Mouse (Mus musculus): ENCODE data around the gene Itgal.
"Not testable (repeated sequence)": the region's sequence is repeated elsewhere in the genome, so short reads cannot be mapped to it uniquely, and the experiment has no call there.

Itgal gene

DNA sequence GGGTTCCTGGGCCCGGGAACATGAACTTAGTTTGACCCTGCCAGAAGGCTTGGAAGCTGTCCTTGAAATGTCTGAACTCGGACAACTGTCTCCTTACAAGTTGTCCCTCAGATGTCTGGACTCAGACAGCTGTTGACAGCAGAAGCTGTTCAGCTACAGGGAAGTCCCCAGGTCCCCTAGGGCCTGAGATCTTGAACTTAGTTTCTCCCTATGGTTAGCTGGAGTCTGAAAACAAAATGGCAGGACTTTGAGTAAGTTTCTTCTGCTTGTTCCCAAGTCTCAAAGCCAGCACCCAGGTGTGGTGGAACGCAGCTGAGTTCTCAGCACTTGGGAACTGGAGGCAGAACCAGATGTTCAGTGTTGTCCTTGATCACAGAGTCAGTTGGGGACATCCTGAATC, 16.0 kb upstream of the Itgal start:
- DNase-seq = no peak

GRCm38 (mm10) chr7:127281114-127281513, 14.9 kb upstream of the Itgal start:
- no peak for DNase-seq

DNA sequence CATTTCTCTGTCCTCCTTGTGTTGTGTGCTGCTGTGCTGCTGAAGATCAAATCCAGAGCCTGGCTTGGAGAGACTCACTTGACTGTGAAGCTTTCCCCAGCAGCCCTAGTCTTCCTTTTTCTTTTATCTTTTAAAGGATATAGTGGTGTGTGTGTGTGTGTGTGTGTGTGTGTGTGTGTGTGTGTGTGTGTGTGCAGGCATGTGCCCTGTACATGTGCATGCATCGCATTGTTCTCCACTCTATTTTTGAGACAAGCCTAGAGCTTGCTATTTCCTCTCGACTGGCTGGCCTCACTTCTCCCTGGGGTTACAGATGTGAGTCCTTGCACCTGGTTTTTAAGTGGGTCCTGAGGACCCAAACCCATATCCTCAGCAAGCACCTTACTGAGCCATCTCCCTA, 13.9 kb upstream of the Itgal start:
- DNase-seq = no peak

- no peak for DNase-seq
These were observed 10.9 kb upstream of the Itgal start for GRCm38 (mm10) chr7:127285154-127285553.

DNA sequence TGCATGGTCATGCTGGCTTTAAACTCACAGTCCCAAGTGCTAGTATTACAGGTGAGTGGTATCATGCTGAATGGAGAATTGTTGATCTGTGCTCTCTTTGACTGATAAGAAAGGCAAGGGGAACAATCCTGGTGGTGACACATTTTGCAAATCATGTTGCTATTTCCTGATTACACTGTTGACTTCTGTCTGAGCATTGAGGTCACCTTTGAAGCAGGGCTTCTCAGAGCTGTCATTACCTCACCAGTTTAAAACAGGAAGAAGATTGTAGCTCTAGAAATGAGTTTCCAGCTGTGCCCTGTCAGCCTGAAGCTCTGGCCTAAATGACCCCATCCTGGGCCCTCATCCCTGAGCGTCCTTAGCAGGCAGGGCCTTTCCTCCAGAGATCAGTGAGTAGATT, 8.1 kb upstream of the Itgal start:
- no peak for DNase-seq

- no peak for DNase-seq
These were observed 6.8 kb upstream of the Itgal start for GRCm38 (mm10) chr7:127289306-127289705.

DNA sequence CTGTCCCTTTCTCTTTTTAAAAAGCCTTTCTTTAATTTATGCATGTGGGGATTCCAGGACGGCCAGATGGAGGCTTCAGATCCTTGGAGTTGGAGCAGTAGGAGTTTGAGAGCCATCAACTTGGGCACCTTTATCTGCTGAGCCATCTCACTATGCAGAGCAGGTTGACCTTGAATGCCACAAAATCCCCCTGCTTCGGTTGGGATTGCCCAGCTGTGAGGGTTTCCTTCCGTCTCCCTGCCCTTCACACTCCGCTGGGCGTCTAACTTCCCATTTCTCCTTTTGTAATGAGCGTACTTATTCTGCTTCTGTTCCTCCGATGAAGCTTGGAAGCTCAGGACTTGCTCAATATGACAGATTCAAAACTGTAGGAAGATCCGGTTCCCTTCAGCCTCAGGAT, 5.9 kb upstream of the Itgal start:
- no peak for DNase-seq

DNA sequence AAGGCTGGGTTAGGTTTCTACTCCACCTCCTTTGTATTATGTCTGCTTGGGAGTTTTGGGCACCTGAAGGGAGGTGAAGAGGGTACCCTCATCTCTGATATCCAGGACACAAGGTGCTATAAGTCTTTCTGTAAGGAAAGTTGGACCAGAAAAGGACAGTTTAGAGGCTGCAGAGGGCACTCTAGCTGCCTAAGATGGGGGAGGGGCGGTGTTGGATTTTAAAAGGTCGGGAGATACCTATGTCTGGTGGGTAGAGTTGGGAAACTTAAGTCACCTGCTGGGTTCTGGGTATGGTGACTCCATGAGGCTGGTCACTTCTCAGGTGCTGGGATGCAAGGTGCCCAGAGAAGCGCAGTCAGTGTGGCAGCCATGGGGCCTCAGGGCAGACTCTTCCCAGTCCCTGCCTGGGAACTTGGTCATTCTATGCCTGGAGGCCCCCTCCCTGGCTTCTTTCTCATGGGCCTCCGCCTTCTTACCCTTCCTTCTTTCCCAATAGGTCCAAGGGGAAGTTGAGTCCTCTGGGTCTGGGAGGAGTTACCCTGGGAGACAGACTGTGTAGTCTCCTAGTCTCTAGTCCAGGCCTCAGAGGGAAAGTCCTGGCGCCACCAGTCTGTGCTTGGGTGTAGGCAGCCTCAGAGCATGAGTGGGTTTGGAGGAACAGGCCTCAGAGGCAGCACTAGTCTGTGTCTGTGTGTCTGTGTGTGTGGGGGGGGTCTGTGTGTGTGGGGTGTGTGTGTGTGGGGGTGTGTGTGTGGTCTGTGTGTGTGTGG, 911 bp downstream of the Itgal start:
- DNase-seq = no peak

DNA sequence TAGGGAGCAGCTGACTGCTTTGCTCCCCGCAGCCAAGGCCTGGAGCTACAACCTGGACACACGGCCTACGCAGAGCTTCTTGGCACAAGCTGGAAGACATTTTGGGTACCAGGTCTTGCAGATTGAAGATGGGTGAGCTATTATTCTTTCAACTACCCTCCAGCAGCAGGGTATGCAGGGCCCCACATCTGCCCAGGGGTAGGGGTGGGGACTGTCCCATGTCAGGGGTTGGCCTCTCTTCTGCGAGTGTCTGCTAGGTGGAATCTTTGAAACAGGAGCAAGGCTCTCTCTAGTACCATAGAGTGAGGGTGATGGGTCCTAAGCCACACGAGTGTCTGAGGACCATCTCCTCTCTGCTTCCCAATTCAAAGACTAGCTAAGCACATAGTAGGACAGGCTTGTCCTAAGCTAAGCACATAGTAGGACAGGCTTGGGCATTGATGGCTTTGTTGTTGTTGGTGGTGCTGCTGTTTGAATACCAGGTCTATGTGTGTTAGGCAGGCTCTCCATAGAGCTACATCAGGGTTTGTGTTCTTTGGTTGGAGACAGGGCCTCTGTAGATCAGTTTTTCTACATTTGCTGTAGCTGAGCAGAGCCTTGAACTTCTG, 1.6 kb downstream of the Itgal start:
- no peak for DNase-seq

DNA sequence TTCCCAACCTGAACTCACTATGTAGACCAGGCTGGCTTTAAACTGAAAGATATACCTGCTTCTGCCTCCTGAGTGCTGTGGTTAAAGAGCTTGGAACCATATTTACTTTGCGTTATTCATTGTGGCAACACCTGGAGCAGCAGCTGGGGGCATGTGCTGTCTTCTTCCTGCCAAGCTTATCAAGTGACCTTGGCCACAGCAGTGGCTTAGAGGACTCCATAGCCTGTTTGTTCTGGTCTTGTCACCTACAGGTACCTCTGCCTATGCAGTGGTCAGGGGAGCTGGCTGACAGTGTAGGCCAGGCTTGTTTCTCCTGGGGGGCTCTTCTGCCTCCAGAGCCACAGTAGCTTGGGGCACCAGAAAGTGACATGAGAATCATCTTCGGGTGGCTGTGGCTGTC, 12.4 kb downstream of the Itgal start:
- no peak for DNase-seq

DNA sequence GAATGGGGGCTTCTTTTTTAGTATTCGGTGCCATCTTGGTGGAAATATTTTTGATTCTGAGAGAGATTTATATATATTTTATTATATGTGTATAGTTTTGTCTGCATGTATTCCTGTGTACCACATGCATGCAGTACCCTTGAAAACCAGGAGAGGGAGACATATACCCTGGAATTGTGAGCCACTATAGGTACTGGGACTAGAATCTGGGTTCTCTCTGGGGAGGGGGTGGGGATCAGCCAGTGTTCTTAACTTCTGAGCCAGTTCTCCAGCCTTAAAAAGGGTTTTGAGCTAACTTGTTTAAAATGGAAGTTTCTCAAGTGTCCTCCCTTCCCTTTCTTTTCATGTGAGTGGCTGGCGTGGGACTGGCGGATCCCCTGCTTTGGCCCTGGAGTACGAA, 12.8 kb downstream of the Itgal start:
- DNase-seq = peak; percentile 84 to 85

- no peak for DNase-seq
These were observed 13.9 kb downstream of the Itgal start for GRCm38 (mm10) chr7:127309951-127310350.

DNA sequence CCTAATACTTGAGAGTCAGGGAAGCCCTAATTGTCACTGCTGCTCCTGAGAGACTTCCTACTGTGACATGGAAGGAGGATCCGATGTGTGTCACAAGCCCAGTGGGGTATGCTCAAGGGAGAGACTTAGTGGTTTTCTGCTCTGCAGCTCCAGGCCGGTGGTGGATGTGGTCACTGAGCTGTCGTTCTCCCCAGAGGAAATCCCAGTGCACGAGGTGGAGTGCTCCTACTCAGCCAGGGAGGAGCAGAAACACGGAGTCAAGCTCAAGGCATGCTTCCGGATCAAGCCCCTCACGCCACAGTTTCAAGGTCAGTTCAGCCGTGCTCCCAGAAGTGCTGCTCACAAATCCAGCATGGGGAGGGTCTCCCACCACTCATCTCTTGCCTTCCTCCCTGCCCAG, 17.9 kb downstream of the Itgal start:
- no peak for DNase-seq

- DNase-seq = no peak
These were observed 25.0 kb downstream of the Itgal start for GRCm38 (mm10) chr7:127321106-127321505.

GRCm38 (mm10) chr7:127322085-127322484, 26.0 kb downstream of the Itgal start:
- peak; percentile 59 to 85 for DNase-seq

DNA sequence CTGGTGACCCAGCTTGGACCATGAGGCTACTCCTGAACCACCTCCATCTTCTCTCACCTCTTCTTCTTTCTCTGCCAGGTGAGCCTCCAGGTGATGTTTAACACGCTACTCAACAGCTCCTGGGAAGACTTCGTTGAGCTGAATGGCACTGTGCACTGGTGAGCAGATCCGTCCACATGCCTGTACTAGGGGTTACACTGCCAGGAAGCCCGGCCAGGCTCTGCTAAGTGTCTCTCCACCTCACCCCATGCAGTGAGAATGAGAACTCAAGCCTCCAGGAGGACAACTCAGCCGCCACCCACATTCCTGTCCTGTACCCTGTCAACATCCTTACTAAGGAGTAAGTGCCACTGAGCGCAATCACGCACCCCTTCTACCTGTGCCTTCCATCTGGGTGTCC, 28.9 kb downstream of the Itgal start:
- no peak for DNase-seq

DNA sequence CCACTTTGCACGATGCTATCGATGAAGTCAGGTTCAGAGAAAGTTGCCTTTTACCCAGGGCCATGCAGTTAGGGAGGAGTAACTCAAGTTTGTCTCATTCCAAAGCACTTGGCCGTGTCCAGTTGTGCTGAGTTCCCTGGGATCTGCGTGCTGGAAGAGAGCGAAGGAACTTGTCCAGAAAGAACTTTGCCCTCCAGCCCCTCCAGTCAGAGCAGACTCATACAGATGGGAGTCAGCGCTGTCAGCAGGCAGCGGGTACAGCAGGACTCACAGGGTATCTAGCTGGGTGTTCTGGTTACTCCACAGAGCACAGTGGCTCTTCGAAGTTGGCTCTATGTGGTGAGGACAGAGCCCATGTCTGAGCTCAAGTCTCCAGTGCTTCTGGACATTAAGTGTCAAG, 29.5 kb downstream of the Itgal start:
- DNase-seq = no peak

GRCm38 (mm10) chr7:127326685-127327084, 30.6 kb downstream of the Itgal start:
- DNase-seq = peak; percentile 71 to 74

GRCm38 (mm10) chr7:127333240-127333639, 37.2 kb downstream of the Itgal start:
- peak; percentile 24 to 64 for DNase-seq

DNA sequence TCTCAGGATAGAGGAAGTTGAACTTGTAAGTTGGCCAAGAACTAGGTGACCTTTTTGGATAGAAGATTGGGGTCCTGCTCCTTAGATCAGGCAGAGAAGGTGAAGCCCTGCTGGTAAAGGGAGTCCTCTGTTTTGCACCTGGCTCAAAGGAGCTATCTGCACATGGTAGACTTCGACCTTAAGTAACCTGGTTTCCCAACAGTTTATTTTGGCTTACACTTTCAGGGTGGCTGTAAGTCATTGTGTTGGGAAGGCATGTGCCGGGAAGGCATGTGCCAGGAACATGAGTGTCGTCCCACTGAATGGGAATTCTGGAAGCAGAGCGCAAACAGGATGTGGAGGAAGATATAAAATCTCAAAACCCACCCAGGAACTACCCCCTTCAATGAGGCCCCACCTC, 39.5 kb downstream of the Itgal start:
- DNase-seq = no peak

DNA sequence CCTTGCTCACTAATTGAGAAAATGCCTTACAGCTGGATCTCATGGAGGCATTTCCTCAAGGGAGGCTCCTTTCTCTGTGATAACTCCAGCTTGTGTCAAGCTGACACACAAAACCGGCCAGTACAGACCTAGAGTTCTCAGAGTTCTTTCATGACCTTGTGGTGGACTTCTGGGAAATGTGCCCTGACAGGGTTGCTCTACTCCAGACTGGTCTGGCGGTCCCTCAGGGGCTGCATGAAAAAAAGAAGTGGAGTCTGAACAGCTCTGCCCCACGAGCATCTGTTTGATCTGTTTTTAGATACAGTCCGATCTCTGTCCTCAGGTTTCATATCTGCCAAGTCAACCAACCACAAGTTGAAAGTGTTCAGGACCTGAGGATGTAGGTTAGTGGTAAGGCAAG, 41.6 kb downstream of the Itgal start:
- no peak for DNase-seq

- DNase-seq = no peak
These were observed 45.3 kb downstream of the Itgal start for GRCm38 (mm10) chr7:127341356-127341755.

GRCm38 (mm10) chr7:127341861-127342260, 45.8 kb downstream of the Itgal start:
- DNase-seq = not testable (repeated sequence)

DNA sequence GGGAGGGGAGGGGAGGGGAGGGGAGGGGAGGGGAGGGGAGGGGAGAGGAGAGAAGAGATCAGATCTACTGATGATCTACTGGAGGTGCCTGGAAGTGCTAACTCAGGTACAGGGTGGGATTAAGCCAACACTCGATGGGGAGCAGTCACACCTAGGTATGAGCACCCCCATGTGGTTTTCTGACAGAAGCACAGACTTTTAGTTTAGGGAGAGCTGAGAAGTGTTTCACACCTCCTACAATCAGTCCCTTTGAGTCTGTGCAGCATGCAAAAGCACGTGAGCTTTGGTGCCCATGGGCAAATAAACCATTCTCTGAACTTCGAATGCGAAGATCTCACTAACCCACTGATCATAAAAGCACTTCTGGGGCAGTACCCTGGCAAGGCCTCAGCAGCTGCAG, 46.3 kb downstream of the Itgal start:
- DNase-seq = peak in 1 of 2 experiments; percentile 29

GRCm38 (mm10) chr7:127342888-127343287, 46.8 kb downstream of the Itgal start:
- no peak for DNase-seq
